Mouse (Mus musculus): ENCODE measurements around the gene Arhgef18. TPM values are rescaled to one million over a fixed set of nuclear protein-coding genes. Genes with fewer than 3 reads are reported as not detected.

Gene Arhgef18
- total and polyA plus RNA-seq, 3 experiments = 3.0 to 6.6 TPM; not detected in 1

DNA sequence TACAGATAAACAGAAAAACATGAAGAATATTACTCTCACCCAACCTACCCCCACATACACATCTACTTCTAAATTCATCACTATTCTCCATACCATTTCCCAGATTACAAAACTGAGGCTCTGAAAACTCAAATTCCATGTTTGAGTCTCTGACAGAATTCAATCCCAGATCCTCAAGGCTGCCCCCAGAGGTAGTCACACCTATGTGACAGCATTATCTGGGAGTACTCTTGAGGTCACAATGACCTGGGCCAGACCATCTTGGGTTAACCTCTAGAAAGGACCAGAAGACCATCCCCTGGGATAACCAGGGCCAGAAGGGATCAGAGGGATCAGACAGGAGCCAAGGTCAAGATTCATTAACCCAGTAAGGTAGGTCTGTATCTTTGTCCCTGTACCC lies 77.8 kb downstream of the Arhgef18 start, which contains the start of gene Tex45:
Gene Tex45 (plus strand): TSS at position 301 of the 400 bp plus-strand sequence.
- no peak within 1 kb of the TSS for H3K27ac ChIP-seq (ENCODE audit: control insufficient read depth, low read depth, low read length)
- H3K9me3 ChIP-seq (replicated peaks; ENCODE audit: insufficient read depth, low read length) = no peaks in the 10 kb centered on the region
- TF ChIP-seq NRF1 (IDR thresholded peaks at IDR 0.05; ENCODE audit: insufficient read depth, low read depth, low read length, poor library complexity, severe bottlenecking) (no peak), ZKSCAN1 (IDR thresholded peaks at IDR 0.05; ENCODE audit: low read depth, low read length) (no peak), USF1 (IDR thresholded peaks at IDR 0.05; ENCODE audit: low read depth, low read length) (no peak), JUND (IDR thresholded peaks at IDR 0.05; ENCODE audit: low read depth, low read length) (no peak), KAT2A (conservative IDR thresholded peaks at IDR 0.05; ENCODE audit: low read depth, low read length) (no peak), EP300 (IDR thresholded peaks at IDR 0.05; ENCODE audit: low read depth in 1 of 2, low read length in 2 of 2) (no peak), ZNF384 (IDR thresholded peaks at IDR 0.05; ENCODE audit: low read depth, low read length) (no peak), CHD1 (IDR thresholded peaks at IDR 0.05; ENCODE audit: low read depth, low read length) (no peak), RAD21 (IDR thresholded peaks at IDR 0.05; ENCODE audit: low read depth, low read length) (no peak), MEF2A (IDR thresholded peaks at IDR 0.05; ENCODE audit: extremely low read depth, insufficient replicate concordance, low read depth, low read length, poor library complexity, severe bottlenecking) (no peak), SMC3 (IDR thresholded peaks at IDR 0.05; ENCODE audit: low read depth, low read length) (no peak), ELF1 (IDR thresholded peaks at IDR 0.05; ENCODE audit: low read depth, low read length) (no peak), SIN3A (IDR thresholded peaks at IDR 0.05; ENCODE audit: low read length) (no peak), ZMIZ1 (IDR thresholded peaks at IDR 0.05; ENCODE audit: low read depth, low read length) (no peak), MYC (IDR thresholded peaks at IDR 0.05; ENCODE audit: low read depth, low read length) (no peak), CTCF (IDR thresholded peaks at IDR 0.05 in 2 of 3, conservative IDR thresholded peaks at IDR 0.05 in 1 of 3; ENCODE audit: control insufficient read depth in 1 of 3, insufficient read depth in 1 of 3, low read depth in 2 of 3, low read length in 3 of 3, poor library complexity in 1 of 3, severe bottlenecking in 1 of 3) (no peak), HCFC1 (IDR thresholded peaks at IDR 0.05; ENCODE audit: low read depth, low read length) (no peak), POLR2AphosphoS5 (IDR thresholded peaks at IDR 0.05; ENCODE audit: borderline replicate concordance, low read depth, low read length) (no peak)
- no peaks in the 10 kb centered on the region; the same call in 1 of the 2 replicates for H3K79me2 ChIP-seq (ENCODE audit: control insufficient read depth, insufficient read depth, low read length, poor library complexity)
- peaks cover 0 to 14% of the 10 kb centered on the region in 2 experiments; a peak in 2 of 4 replicates for H3K4me1 ChIP-seq (ENCODE audit: control insufficient read depth in 1 of 2, insufficient read depth in 2 of 2, low read length in 2 of 2)
- H3K9ac ChIP-seq (ENCODE audit: control insufficient read depth, low read depth, low read length, poor library complexity, severe bottlenecking) = no peak within 1 kb of the TSS
- no peak for DNase-seq (ENCODE audit: low read depth, low spot score)
- H3K36me3 ChIP-seq (ENCODE audit: control insufficient read depth in 1 of 2, insufficient read depth in 2 of 2, low read length in 2 of 2) = peaks cover 0 to 7% of the 10 kb centered on the region in 2 experiments; a peak in 1 of 4 replicates
- 0 out of 4 replicates have a peak, but pooled peaks cover 0 to 2% of the 10 kb centered on the region in 2 experiments for H3K27me3 ChIP-seq (ENCODE audit: control insufficient read depth in 1 of 2, insufficient read depth in 2 of 2, low read length in 2 of 2)
- no peak within 1 kb of the TSS for H3K4me3 ChIP-seq (ENCODE audit: control insufficient read depth in 1 of 2, insufficient read depth in 1 of 2, low read depth in 2 of 2, low read length in 2 of 2)

DNA sequence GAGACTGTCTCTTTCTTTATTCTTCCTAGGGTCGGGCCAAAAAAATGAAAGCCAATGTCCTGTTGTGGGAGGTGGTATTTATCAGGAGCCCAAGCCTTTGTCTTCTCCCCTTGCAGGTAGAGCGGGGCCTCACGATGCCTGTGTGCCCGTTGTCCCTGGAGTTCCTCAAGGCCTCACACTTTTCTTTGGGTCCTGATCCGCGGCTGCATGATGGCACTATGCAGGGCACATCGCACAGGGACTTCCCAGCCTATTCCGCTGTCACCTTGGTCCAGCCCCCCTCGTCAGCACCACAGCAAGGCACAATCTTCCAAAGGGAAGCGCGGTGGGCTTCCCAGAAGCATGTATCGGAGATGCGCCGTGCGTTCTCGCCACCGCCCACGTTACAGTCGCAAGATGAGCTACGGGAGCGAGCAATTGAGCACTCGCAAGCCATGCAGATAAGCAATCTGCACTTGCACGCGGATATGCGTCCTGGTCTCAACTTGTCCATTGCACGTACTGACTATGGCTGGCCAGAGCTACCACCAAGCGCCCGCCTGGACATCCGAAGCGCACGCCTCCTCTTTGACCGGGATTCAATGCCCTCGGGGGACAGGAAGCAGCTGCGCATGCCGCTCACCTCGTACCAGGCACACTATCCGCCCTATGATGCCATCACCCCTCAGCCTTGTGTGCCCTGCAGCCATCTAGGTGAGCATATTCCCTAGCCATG lies 83.1 kb downstream of the Arhgef18 start:
- H3K4me3 ChIP-seq (ENCODE audit: control insufficient read depth in 1 of 2, insufficient read depth in 1 of 2, low read depth in 2 of 2, low read length in 2 of 2) = no peak overlapping the region
- no peak overlapping the region for H3K9ac ChIP-seq (ENCODE audit: control insufficient read depth, low read depth, low read length, poor library complexity, severe bottlenecking)
- 0 out of 4 replicates have a peak, but pooled peaks cover 0 to 2% of the 10 kb centered on the region in 2 experiments for H3K27me3 ChIP-seq (ENCODE audit: control insufficient read depth in 1 of 2, insufficient read depth in 2 of 2, low read length in 2 of 2)
- no peaks in the 10 kb centered on the region for H3K36me3 ChIP-seq (ENCODE audit: control insufficient read depth in 1 of 2, insufficient read depth in 2 of 2, low read length in 2 of 2)
- TF ChIP-seq MAFK (IDR thresholded peaks at IDR 0.05; ENCODE audit: borderline replicate concordance, low read depth, low read length) = no peak
- TF ChIP-seq ZNF384 (IDR thresholded peaks at IDR 0.05; ENCODE audit: low read depth, low read length) = no peak
- no peak for TF ChIP-seq MXI1 (IDR thresholded peaks at IDR 0.05; ENCODE audit: low read depth, low read length)
- TF ChIP-seq CHD1 (IDR thresholded peaks at IDR 0.05; ENCODE audit: low read depth, low read length) = no peak
- TF ChIP-seq USF2 (IDR thresholded peaks at IDR 0.05; ENCODE audit: borderline replicate concordance in 1 of 2, insufficient read depth in 1 of 2, low read depth in 1 of 2, low read length in 2 of 2) = no peak
- TF ChIP-seq CTCF (IDR thresholded peaks at IDR 0.05 in 2 of 3, conservative IDR thresholded peaks at IDR 0.05 in 1 of 3; ENCODE audit: control insufficient read depth in 1 of 3, insufficient read depth in 1 of 3, low read depth in 2 of 3, low read length in 3 of 3, poor library complexity in 1 of 3, severe bottlenecking in 1 of 3) = no peak
- TF ChIP-seq MYB (IDR thresholded peaks at IDR 0.05; ENCODE audit: low read depth, low read length) = no peak
- no peak for TF ChIP-seq ZC3H11A (IDR thresholded peaks at IDR 0.05; ENCODE audit: low read depth, low read length)
- TF ChIP-seq MAX (IDR thresholded peaks at IDR 0.05; ENCODE audit: low read length) = no peak
- no peak for TF ChIP-seq NELFE (IDR thresholded peaks at IDR 0.05; ENCODE audit: low read depth, low read length)
- no peak for TF ChIP-seq CHD2 (IDR thresholded peaks at IDR 0.05; ENCODE audit: low read length)
- no peak for TF ChIP-seq TAL1 (IDR thresholded peaks at IDR 0.05; ENCODE audit: low read length)
- DNase-seq (ENCODE audit: low read depth, low spot score) = no peak
- H3K4me1 ChIP-seq (ENCODE audit: control insufficient read depth in 1 of 2, insufficient read depth in 2 of 2, low read length in 2 of 2) = no peaks in the 10 kb centered on the region
- H3K79me2 ChIP-seq (ENCODE audit: control insufficient read depth, insufficient read depth, low read length, poor library complexity) = no peaks in the 10 kb centered on the region
- H3K9me3 ChIP-seq (replicated peaks; ENCODE audit: insufficient read depth, low read length) = no peaks in the 10 kb centered on the region
- no peak overlapping the region for H3K27ac ChIP-seq (ENCODE audit: control insufficient read depth, low read depth, low read length)

Measured in MEL (cell line).